Mouse (Mus musculus) ES-E14 (cell line): ENCODE results near the gene Mlc1.

Source experiments
- CHD2 ChIP-seq: IDR thresholded peaks from 2 replicates; pipeline ENCODE4 v1.6.1; 2014; ENCODE audit warnings: mild to moderate bottlenecking, low read depth, low read length, inconsistent platforms
- MAFK ChIP-seq: IDR thresholded peaks from 2 replicates; pipeline ENCODE4 v1.6.1; 2014; ENCODE audit warnings: mild to moderate bottlenecking, low read depth, low read length, inconsistent platforms; ENCODE audit not compliant: insufficient read depth
- ZC3H11A ChIP-seq: IDR thresholded peaks from 2 replicates; pipeline ENCODE4 v1.6.1; 2012; ENCODE audit warnings: low read depth, mild to moderate bottlenecking, inconsistent platforms, low read length, borderline replicate concordance

GRCm38 (mm10) chr15:88921131-88921991, 57.4 kb downstream of the Mlc1 start:
- no peak for TF ChIP-seq MAFK
- TF ChIP-seq CHD2, result no peak
- TF ChIP-seq ZC3H11A, result peak; percentile 83
